Mouse (Mus musculus) ZHBTc4 (cell line): ENCODE data around the gene Vps13d.
A peak's percentile ranks its signal among the peaks of the same experiment; 100 is the strongest.

Source experiments
- DNase-seq: peaks from one replicate; pipeline ENCODE4 v3.0.0-alpha.2; 2011; ENCODE audit warnings: low read depth, low spot score

The Vps13d gene

DNA sequence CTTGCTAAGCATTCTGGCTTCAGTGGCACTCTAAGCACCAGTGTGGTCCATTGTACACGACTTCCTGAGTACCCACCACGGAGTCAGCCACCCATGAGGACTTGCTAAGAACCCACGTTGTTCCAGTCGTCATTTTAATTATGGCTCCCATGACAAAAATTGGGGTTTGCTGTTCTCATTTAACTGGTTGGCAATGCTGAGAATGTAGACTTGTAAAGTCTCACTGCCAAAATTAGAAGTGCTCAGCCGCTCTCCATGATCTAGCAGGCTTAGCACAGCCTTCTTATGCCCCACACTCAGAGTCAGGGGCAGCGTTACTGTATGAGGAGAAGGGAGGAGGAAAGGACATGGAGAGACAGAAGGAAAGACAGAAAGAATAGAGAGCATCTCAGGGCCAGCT lies 216.8 kb downstream of the Vps13d start:
- no peak for DNase-seq

DNA sequence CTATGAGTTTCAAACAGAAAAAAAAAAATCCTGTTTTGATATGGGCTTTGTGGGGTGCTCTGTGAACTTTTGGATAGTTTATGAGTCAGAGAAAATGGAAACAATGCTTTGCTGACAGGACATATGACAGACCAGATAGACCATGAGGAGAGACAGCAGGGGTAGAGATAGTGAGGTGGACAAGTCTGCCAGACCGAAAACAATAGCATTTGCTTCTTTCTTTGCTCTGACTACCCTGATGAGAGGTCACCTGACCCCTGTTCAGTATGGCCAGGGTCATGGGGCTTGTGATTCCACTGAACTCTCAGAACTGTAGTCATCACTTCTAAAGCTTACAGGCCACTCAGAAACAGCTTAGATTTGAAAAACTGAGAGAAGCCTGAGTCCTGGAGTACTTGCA lies 217.7 kb downstream of the Vps13d start:
- no peak for DNase-seq

DNA sequence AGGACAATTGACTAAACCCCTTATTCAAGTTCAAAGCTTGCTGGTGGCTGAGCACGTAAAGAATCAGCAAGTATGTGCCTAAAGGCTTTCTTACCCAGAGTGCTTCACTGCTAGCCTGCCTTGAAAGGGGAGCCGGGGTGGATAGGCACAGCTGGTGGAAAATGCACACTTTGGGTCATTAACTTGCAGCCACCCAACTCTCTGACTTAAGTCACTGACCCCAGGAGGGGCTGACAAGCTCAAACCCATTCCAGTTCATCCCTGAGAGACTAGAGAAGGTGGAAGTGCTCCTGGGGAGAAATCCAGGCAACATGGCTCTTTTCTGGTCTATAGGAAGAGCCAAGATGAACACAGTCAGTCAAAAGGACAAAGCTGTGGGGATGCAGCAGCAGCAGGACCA lies 219.3 kb downstream of the Vps13d start:
- no peak for DNase-seq

DNA sequence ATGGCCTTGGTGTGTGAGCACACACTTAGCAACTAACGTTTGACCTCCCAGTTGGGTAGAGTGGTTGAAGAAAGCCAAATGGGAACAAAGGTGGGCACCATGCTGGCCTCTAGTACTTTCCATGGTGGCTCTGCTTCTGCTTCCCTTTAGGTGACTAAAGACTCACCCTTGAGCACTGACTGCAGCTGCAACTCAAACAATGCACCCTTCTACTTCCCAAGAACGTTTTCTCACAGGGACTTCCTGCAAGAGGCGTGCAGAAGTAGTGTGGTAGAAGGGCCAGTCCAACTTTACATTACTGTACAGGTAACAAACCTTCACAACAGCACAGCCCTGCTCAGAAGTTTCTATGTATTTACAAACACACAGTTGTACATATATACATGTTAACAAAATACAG lies 220.3 kb downstream of the Vps13d start:
- no peak for DNase-seq

DNA sequence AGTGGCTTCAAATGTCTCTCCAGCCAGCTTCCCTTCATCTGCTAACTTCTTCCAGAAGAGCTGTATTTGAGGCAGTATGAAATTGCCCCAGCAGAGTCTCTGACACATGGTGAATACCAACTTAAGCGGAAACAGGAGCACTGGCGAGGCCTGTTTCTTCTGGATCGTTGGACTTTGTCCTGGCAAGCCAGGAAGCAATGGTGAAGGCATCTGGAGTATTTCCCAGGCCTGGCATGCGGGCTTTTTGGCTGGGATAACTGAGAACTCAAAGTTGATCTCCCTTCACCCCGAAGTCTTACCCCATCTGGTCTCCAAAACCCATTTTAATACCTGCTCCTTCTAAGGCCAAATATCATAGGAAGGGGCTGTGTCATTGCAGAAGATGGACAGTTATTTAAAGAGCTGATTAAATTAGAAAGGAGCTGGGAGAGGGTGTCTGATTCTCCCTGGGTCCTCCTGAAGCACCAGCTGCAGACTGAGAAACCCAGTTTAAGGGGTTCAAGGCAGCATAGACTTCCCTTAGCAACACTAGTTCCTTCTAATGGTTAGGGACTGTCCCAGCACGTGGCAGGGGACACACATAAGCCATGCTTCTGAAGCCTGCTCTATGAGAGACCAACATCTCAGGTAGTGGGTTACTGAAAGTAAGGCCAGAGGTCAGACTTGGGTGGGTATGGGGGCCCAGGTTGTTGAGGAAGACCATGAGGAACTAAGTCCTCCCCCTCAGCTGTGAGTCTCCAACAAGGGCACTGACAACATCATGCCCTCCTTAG lies 221.7 kb downstream of the Vps13d start:
- no peak for DNase-seq

DNA sequence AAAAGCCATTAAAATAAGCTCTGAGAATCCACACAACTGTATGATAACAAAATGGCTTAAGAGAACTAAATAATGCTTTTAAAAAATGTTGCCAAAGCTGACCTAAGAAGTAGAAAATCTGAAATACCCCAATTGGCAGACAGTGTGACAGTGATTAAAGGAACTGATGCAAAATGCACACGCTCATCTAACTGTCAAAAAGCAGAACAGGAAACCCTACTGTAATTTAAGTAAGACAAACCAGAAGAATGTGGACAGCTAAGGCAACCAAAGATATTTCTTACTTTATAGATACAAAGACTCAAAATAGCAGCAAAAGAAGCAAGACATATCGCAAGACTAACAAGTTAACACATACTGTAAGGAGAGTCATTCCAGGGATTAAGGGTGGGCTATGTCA lies 223.8 kb downstream of the Vps13d start:
- DNase-seq = no peak

DNA sequence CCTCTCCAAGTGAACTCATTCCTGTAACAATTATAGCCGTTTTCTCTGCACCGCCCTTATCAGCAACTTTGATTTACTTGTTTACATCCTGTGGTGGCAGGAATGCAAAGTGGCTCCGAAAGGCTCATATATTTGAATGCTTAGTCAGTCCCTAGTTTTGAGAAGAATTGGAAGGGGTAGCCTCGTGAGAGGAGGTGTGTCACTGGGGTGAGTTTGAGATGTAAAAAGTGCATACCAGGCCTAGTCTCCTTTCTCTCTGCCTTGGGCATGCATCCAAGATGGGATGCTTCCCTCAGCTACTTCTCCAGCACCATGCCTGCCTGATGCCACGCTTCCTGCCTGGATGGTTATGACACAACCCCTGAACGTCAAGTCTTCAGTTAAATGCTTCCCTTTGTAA lies 225.8 kb downstream of the Vps13d start:
- DNase-seq = no peak

DNA sequence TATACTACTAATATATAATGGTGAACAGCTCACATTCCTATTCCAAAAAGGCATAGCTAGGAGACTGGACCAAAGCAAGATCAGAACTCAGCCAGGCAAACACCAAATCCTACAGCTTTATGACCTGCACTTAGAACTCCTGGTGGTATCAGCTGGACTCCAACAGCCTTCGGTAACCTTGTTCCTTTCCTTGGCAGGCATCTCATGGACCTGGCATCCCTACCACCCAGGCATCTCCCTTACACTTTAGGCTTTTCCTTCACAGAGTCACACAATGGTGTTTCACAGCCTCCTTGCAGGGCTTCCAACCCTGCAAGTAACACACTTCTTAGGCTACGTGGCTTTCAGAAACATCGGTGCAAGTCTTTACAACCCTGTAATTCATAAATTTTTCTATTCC lies 226.4 kb downstream of the Vps13d start:
- DNase-seq = no peak

DNA sequence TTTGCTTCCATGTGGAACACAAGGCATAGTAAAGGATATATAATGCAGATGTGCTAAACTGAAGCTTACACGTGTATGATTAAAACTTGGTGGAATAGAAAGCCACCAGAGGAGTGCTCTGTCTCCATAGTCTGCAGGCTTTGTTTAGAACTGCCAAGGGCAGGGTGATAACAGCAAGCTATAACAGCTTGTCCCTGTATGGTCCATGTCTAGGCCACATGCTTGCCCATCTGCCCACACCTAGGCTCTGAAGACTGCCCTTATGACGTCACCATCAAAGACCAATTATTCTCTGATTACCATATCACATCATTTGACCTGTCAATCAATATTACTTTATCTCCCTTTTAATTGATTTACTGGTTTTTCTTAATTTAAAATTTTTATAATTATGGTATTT lies 229.6 kb downstream of the Vps13d start:
- no peak for DNase-seq

DNA sequence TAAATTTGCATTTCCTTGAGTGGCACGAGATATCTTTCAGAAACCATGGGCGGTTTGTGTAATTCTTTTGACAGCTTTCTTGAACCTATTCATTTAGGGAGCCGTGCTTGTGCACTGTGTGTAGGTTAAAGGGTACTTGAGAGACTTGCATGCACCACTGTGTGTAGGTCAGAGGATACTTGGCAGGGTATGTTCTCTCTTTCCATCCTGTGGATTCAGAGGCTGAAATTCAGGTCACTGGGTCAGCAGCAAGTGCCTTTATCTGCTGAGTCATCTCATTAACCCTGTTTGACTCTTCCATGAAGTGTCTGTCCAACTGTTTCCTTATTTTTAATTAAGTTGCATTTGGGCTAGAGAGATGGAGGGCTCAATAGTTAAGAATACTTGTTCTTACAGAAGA lies 233.1 kb downstream of the Vps13d start:
- no peak for DNase-seq

DNA sequence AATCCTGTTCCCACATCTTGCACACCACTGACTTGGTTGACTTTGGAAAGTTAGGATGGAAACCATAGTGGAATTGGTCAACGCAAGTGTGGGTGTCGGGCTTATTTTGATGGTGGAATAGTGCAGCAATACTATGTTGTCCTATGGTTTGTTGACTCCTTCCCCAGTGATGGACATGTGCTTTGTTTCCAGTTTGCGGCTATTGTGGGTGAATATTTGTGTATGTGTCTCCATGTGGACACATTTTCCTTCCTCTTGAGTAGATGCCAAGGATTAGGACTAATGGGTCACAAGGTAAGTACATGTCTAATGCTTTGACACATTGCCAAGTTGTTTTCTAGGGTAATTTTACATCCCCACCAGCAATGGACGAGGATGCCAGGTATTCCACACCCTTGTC lies 233.6 kb downstream of the Vps13d start:
- DNase-seq = no peak

DNA sequence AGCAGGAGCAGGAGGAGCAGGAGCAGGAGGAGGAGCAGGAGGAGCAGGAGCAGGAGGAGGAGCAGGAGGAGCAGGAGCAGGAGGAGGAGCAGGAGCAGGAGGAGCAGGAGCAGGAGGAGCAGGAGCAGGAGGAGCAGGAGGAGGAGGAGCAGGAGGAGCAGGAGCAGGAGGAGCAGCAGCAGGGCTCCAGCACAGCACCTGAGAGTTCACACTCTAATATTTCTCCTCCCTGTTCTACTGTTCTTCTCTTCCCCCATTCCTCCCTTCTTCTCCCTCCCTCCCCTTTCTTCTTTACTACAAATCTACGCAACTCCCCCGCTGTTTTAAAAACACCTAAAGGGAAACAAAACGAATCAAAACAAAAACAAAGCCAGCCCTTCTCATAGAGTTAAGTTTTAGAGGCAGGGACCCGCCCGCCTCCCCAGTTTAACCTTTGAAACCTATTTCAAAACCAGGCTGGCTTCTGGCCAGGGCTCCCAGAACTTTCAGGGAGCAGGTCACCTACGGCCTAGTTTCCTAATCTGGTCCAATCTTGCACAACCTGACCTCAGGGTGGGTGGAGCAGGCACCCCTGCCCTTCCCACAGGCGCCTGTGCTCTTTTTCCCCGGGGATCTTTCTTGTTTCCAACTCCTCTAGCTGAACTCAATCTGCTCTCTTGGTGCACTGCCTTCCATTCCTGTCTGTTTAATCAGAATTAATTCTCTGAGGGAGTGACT lies 234.5 kb downstream of the Vps13d start:
- DNase-seq = peak; percentile 12

DNA sequence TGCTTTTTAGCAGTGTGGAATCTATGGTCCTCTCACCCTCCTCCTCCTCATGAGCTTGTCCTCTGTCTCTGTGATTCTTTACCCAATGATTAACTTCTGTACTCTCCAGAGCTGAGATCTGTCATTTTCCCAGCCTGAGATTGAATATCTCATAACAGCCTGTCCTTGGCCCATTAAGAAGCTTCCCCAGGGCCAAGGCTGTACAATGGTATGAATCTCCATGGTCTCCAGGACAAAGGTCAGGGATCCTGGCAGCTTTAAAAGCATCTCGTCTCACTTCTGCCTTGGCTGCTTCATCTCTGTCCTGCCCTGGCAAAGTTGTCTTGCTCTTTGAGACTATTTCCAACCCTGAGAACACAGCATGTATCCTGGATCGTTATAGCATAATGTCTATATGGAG lies 237.1 kb downstream of the Vps13d start:
- no peak for DNase-seq

DNA sequence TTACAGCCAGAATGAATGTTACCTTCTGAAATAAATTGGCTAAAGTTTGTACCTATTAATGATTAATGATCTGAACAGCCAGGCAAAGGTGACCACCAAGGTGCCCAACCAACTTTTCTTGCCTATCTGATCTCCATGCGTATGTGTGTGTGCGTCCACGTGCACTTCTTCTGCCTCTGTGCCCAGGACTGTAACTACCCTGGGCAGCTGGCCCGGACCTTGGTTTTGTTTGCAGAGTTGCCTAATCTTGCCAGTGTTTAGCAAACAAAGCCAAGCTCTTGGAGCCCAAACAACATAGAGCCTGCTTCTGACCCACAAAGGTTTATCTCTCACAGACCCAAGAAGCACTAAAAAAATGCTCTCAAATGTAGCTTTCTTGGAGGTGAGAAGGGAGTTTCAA lies 237.6 kb downstream of the Vps13d start:
- DNase-seq = no peak

DNA sequence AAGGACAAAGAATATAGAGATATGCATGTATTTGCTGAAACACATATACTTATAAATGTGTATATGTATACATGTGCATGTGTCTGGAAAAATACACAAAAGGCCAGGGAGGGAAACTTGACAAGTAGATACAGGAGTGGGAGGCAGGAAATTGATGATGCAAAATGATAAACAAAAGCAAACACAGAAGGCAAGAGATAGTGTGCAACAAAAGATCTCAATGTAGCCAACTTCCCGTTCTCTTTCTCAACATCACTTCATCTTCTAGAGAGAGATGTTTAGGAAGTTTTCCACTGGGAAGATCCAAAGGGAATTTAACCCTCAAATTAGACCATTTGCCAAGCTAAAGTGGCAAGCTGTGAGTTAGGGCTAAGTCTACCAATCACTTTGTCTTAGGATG lies 238.5 kb downstream of the Vps13d start:
- no peak for DNase-seq

DNA sequence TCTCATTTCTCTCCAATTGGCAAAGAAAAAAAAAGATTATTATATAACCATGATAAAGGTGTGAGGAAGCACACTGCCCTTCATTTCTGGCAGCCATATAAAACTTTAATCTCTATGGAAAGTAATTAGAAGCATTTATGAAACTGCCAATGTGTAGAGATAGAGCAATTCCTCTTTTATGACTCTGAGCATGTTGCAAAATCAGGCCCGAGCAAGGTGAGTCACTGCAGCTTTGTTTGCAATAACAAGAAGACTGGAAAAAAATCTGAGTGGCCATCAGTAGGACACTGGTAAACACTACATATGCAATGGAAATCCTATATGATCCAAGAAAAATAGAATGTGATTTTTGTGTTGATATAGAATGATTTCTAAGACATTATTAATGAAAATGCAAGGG lies 238.9 kb downstream of the Vps13d start:
- DNase-seq = no peak

DNA sequence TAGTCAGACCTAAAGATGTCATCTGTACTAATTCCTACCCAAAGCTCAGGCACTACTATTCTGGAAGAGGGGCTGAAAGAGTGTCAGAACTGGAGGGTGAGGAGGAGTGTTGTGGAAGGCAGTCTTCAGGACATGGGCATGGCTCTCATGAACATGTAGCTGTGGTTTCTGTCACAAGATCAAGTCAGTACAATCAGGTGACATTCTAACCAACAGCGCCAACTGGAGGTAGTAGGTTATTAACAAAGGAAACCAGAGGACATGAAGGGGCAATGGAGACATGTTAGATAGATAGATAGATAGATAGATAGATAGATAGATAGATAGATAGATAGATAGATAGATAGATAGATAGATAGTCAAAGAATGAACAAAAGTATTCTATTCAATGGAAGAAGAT lies 241.4 kb downstream of the Vps13d start:
- no peak for DNase-seq

DNA sequence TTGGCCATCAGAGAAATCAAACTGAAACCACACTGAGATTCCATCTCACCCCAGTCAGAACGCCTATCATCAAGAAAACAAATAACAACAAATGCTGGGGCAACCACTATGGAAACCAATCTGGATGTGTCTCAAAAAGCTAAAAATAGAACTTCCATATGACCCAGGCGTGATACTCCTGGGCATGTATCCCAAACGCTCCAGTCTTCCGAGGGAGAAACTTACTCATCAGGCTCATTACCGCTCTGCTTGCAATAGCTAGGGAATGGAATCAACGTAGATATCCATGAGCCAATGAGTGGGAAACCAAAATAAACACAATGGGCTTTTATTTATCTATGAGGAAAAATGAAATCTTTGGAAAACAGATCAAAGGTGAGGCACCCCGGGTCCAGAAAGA lies 242.9 kb downstream of the Vps13d start:
- no peak for DNase-seq

DNA sequence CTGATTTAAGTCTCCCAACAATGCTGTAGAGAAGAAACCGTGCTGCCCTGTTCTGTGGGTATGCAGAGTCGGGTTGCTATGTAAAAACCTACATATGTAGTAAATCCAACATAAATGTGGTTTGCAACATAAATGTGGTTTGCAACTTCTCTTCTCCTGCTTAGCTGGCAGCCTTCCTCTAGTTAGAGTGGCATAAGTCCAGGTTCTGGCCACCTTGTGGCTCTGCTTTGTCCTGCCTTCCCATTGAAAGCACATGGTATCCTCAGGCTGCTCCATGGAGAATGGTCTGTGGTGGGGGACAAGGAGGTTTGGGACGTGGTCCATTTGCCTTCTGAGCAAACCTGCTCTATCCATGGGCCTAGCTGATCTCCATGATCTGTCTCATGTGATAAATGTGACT lies 243.9 kb downstream of the Vps13d start:
- no peak for DNase-seq

DNA sequence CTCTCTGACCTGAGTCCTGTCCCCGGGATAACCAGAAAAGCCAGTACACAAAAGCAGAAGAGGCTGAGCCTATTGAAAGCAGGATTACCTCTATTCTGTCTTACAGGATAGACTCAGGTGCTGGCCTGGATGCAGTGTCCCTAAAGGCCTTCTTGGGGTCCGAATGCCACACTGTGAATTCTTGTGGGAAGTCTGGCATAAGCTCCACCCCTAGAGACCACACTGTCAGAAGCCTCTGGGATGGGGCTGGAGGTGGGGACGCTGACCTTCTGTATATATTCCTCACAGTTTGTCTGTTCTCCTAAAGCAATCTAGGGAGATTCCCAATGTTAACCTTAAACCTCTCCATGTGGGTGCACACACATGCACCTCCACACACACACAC lies 244.5 kb downstream of the Vps13d start:
- no peak for DNase-seq

DNA sequence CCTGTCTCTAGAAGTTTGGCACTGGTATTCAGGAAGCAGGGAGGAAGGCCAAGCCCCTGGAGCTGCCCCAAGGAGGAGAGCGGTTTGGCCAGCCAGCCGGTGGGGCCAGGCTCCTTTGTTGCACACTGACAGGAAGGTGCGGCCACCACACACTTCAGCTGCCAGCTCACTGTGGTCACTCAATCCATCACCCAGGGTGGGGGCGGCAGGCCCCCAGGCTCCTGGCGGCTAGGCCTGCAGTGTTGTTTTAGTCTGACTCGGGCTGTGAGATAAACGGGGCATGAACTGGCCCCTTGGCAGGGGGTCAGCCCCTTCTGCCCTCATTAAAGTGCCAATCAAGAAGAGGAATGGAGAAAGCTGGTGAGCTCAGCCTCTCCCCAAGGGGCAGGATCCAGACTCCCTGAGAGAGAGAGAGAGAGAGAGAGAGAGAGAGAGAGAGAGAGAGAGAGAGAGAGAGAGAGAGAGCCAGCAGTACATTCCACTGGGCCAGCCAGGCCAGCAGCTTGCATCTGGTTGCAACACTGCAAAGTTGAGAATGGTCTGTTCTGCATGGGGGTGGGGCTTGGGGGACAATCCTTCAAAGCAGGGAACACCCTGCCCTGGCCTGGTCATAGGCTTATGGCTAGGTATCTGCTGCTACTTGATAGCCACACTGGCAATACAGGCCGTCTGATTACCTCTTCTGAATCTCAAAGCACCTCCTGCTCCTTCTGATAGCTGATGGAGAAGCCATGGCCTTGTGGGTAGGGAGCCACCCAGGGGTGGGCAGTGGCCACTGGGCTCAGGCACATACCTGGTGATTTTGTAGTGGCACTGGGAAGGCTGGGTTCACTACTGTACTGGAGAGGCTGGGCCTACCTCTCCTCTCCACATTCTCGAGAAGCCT lies 245.1 kb downstream of the Vps13d start:
- DNase-seq = no peak

DNA sequence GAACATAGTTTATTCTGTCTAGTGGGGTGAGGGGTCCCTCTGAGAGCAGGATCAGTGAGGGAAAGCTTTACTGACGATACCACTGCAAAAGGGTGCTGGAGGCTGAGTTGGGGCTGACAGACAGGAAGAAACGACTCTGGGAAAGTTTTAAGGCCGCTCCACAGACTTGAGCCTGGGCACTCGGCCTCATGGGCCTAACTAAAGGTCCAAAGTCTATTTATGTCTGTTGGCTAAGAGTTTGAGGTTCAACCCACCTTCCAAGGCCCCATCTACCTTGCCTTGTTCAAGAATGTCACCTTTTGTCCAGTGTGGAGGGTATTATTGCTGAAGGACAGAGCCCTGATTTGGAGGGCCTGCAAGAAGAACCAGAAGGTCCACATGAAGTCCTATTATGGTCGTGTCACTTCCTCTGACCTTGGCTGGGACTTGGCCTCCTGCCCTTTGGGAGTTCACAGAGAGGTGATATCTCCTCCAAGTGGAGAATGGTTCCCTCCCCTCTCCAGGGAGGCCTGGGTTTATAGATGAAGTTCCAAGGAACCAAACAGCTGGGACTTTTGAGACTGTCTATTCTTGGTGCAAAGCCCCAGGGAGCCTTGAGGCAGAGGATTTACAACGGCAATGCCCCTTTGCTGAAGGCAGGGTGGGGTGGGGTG lies 246.9 kb downstream of the Vps13d start:
- DNase-seq = no peak
